Mouse (Mus musculus) c-Kit-positive CD71-positive TER-119-negative erythroid progenitor cells, embryonic 14.5 days (primary cell): ENCODE data around the gene Ptpn18.
"Not testable (repeated sequence)": the region's sequence is repeated elsewhere in the genome, so short reads cannot be mapped to it uniquely, and the experiment has no call there.

ENCODE experiments used
- DNase-seq: peaks from one replicate; pipeline ENCODE4 v3.0.0-alpha.2; 2013; ENCODE audit warnings: low read depth

Ptpn18 gene

GRCm38 (mm10) chr1:34517297-34517696 is 57.7 kb downstream of the Ptpn18 start:
- DNase-seq, result not testable (repeated sequence)

GRCm38 (mm10) chr1:34517797-34518196 is 58.2 kb downstream of the Ptpn18 start:
- not testable (repeated sequence) for DNase-seq

GRCm38 (mm10) chr1:34518259-34518658 is 58.7 kb downstream of the Ptpn18 start:
- no peak for DNase-seq

- DNase-seq, result no peak
These were observed 62.8 kb downstream of the Ptpn18 start for GRCm38 (mm10) chr1:34522205-34522849.

- DNase-seq, result no peak
These were observed 63.3 kb downstream of the Ptpn18 start for GRCm38 (mm10) chr1:34522850-34523244.

GRCm38 (mm10) chr1:34523647-34524046 is 64.1 kb downstream of the Ptpn18 start:
- no peak for DNase-seq
